Mouse (Mus musculus): ENCODE data around the gene Rrad. TPM values are rescaled to one million over a fixed set of nuclear protein-coding genes. Genes with fewer than 3 reads are reported as not detected.

Rrad gene
- polyA plus RNA-seq, 1 experiment from 2014 or later, result 0.90 TPM

Other genes starting within 250 kb of the Rrad start
- gene Cmtm4, start 235.5 kb downstream of the Rrad start, polyA plus RNA-seq (2014; fragmentation: Nextera tagmentation; extraction: Ambion mirVana), result 3.3 and 3.6 TPM in 2 replicates
- gene Dync1li2, start 188.3 kb downstream of the Rrad start, polyA plus RNA-seq (2014; fragmentation: Nextera tagmentation; extraction: Ambion mirVana), result 101 and 105 TPM in 2 replicates
- gene Terb1, start 121.4 kb downstream of the Rrad start, polyA plus RNA-seq (2014; fragmentation: Nextera tagmentation; extraction: Ambion mirVana), result 0.15 and 0.17 TPM in 2 replicates
- gene Nae1, start 96.7 kb downstream of the Rrad start, polyA plus RNA-seq (2014; fragmentation: Nextera tagmentation; extraction: Ambion mirVana), result 132 and 147 TPM in 2 replicates
- gene Car7, start 96.6 kb downstream of the Rrad start, polyA plus RNA-seq (2014; fragmentation: Nextera tagmentation; extraction: Ambion mirVana), result 0.63 and 0.79 TPM in 2 replicates
- gene Pdp2, start 39.9 kb downstream of the Rrad start, polyA plus RNA-seq (2014; fragmentation: Nextera tagmentation; extraction: Ambion mirVana), result 16.5 and 18.7 TPM in 2 replicates
- gene Cdh16, start 6.9 kb downstream of the Rrad start, polyA plus RNA-seq (2014; fragmentation: Nextera tagmentation; extraction: Ambion mirVana), result not detected in 2 replicates
- 89.2 and 90.0 TPM in 2 replicates for gene Ciao2b, start 10.6 kb upstream of the Rrad start, polyA plus RNA-seq (2014; fragmentation: Nextera tagmentation; extraction: Ambion mirVana)
- gene Ces2a, start 102.7 kb upstream of the Rrad start, polyA plus RNA-seq (2014; fragmentation: Nextera tagmentation; extraction: Ambion mirVana), result not detected in 2 replicates
- gene Ces2b, start 200.2 kb upstream of the Rrad start, polyA plus RNA-seq (2014; fragmentation: Nextera tagmentation; extraction: Ambion mirVana), result 0.31 TPM in 1 of 2 replicates, not detected in the other
- not detected in 2 replicates for gene Ces2c, start 215.7 kb upstream of the Rrad start, polyA plus RNA-seq (2014; fragmentation: Nextera tagmentation; extraction: Ambion mirVana)

Data from forebrain, embryonic 11.5 days (tissue).